Mouse (Mus musculus) left cerebral cortex, adult 9 months (tissue): Measurements from ENCODE around the gene Fam210b.
"Not testable (repeated sequence)": the region's sequence is repeated elsewhere in the genome, so short reads cannot be mapped to it uniquely, and the experiment has no call there.

Experiments
- DNase-seq, 2 experiments: peaks; one replicate each; pipeline ENCODE4 v3.0.0; 2022; ENCODE audit warnings: low spot score in 2 of 2

Gene Fam210b

GRCm38 (mm10) chr2:172345258-172345738 is at the start of gene Fam210b:
Fam210b (plus strand) TSS chr2:172345565.
- peak; percentile 92 to 96 for DNase-seq

- DNase-seq: no peak
Observed at GRCm38 (mm10) chr2:172298083-172298482, 47.3 kb upstream of the Fam210b start.

- DNase-seq: no peak
Observed at GRCm38 (mm10) chr2:172298542-172298941, 46.8 kb upstream of the Fam210b start.

- no peak for DNase-seq
Observed at GRCm38 (mm10) chr2:172299126-172299921, 46.0 kb upstream of the Fam210b start.

GRCm38 (mm10) chr2:172302396-172302795 is 43.0 kb upstream of the Fam210b start:
- DNase-seq: no peak

GRCm38 (mm10) chr2:172304118-172304708 is 41.2 kb upstream of the Fam210b start:
- no peak for DNase-seq

- DNase-seq: not testable (repeated sequence)
Observed at GRCm38 (mm10) chr2:172305546-172305945, 39.8 kb upstream of the Fam210b start.

- DNase-seq: no peak
Observed at GRCm38 (mm10) chr2:172306544-172306943, 38.8 kb upstream of the Fam210b start.

- no peak for DNase-seq
Observed at GRCm38 (mm10) chr2:172311731-172312130, 33.6 kb upstream of the Fam210b start.

- no peak for DNase-seq
Observed at GRCm38 (mm10) chr2:172320878-172321277, 24.5 kb upstream of the Fam210b start.

GRCm38 (mm10) chr2:172328248-172328647 is 17.1 kb upstream of the Fam210b start:
- no peak for DNase-seq

GRCm38 (mm10) chr2:172329179-172329578 is 16.2 kb upstream of the Fam210b start:
- peak in 1 of 2 experiments; percentile 85 for DNase-seq

- no peak for DNase-seq
Observed at GRCm38 (mm10) chr2:172338206-172338942, 7.0 kb upstream of the Fam210b start.

- no peak for DNase-seq
Observed at GRCm38 (mm10) chr2:172340936-172341335, 4.4 kb upstream of the Fam210b start.

- DNase-seq: no peak
Observed at GRCm38 (mm10) chr2:172341606-172342005, 3.8 kb upstream of the Fam210b start.

- no peak for DNase-seq
Observed at GRCm38 (mm10) chr2:172343751-172344150, 1.6 kb upstream of the Fam210b start.

GRCm38 (mm10) chr2:172344669-172345068 is 696 bp upstream of the Fam210b start:
- no peak for DNase-seq

GRCm38 (mm10) chr2:172346034-172346929 is 917 bp downstream of the Fam210b start:
- peak in 1 of 2 experiments; percentile 17 for DNase-seq

GRCm38 (mm10) chr2:172346933-172347611 is 1.7 kb downstream of the Fam210b start:
- no peak for DNase-seq

- DNase-seq: peak in 1 of 2 experiments; percentile 22
Observed at GRCm38 (mm10) chr2:172348297-172348950, 3.1 kb downstream of the Fam210b start.
